Mouse (Mus musculus) heart, postnatal 0 days (tissue): ENCODE results near the gene Pde4c.

ENCODE experiments used
- CTCF ChIP-seq: IDR thresholded peaks from 2 replicates; pipeline ENCODE4 v1.5.1; 2016; ENCODE audit warnings: antibody characterized with exemption, control low read depth, low read depth
- EP300 ChIP-seq: IDR thresholded peaks from 2 replicates; pipeline ENCODE4 v1.6.1; 2016; ENCODE audit warnings: antibody characterized with exemption, low read depth

DNA sequence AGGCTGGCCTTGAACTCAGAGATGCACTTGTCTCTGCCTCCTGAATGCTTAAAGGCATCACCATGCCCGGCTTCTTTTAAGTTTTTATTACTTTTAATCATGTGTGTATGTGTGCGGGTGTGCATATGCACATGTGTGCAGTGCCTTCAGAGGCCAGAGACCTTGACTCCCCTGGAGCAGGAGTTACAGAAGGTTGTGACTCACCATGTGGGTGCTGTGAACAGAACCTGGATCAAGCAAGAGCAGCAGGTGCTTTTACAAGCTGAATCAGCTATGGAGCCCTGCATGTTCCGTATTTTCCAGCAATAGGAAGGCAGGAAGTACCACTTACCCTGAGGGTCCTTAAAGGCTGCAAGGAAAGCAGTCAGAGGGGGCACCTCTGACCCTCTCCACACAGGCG lies 32.3 kb upstream of the Pde4c start:
- TF ChIP-seq EP300: no peak
- no peak for TF ChIP-seq CTCF
